Mouse (Mus musculus): ENCODE results near the gene Inhbc.

DNA sequence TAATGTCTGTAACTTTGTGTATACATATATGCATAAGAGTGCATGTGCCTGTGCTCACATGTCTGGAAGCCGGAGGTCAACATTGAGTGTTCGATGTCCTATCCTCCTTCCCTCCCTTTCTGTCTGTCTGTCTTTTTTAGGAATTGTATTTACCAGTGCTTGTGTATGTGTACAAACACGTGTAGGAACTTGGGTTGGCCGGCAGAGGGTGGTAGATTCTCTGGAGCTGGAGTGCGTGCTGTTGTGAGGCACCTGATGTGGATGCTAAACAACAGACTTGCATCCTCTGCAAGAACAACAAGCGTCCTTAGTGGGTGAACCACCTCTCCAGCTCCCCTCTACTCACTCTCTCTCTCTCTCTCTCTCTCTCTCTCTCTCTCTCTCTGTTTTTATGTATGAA is 21.5 kb upstream of the Inhbc start:
- TF ChIP-seq MYC (IDR thresholded peaks at IDR 0.05; ENCODE audit: low read depth, low read length) (no peak), CTCF (conservative IDR thresholded peaks at IDR 0.05 in 1 of 2, IDR thresholded peaks at IDR 0.05 in 1 of 2; ENCODE audit: low read depth in 2 of 2, low read length in 2 of 2) (peak in 1 of 2 experiments; percentile 34; a peak in 1 of 4 replicates), JUND (conservative IDR thresholded peaks at IDR 0.05; ENCODE audit: low read depth, low read length) (no peak), HCFC1 (IDR thresholded peaks at IDR 0.05; ENCODE audit: low read depth, low read length) (no peak), GABPA (IDR thresholded peaks at IDR 0.05; ENCODE audit: insufficient replicate concordance, low read depth, low read length) (no peak), RCOR1 (conservative IDR thresholded peaks at IDR 0.05; ENCODE audit: low read depth, low read length) (no peak), ZKSCAN1 (IDR thresholded peaks at IDR 0.05; ENCODE audit: borderline replicate concordance, low read depth, low read length) (no peak), POLR2AphosphoS2 (IDR thresholded peaks at IDR 0.05; ENCODE audit: low read depth, low read length) (no peak), CHD2 (IDR thresholded peaks at IDR 0.05; ENCODE audit: low read length) (no peak)
